Mouse (Mus musculus) ZHBTc4 (cell line): ENCODE results near the gene 1110059E24Rik.
"Not testable (repeated sequence)": the region's sequence is repeated elsewhere in the genome, so short reads cannot be mapped to it uniquely, and the experiment has no call there.

ENCODE experiments used
- DNase-seq: peaks from one replicate; pipeline ENCODE4 v3.0.0-alpha.2; 2011; ENCODE audit warnings: low read depth, low spot score

The 1110059E24Rik gene

GRCm38 (mm10) chr19:21652285-21653171, at the start of gene 1110059E24Rik:
1110059E24Rik (minus strand) TSS chr19:21652976.
- DNase-seq, result peak; percentile 99

GRCm38 (mm10) chr19:21680986-21681385, 28.2 kb upstream of the 1110059E24Rik start:
- DNase-seq, result peak; percentile 81

DNA sequence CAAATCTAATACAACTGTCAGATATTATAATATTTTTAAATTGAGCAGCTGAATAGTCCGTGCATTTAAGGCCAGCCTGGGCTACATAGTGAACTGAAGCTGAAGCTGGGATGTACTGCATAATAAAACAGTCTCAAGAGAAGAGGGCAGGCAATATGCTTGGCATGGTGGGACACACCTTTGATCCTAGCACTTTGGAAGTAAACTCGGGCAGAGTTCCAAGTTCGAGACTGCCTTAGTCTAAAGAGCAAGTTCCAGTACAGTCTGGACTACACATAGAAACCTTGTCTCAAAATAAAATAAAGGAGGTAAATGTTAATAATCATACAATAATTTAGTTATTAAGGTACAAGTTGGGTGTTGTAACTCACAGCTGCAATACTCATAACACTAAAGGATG, 27.3 kb upstream of the 1110059E24Rik start:
- DNase-seq, result no peak

DNA sequence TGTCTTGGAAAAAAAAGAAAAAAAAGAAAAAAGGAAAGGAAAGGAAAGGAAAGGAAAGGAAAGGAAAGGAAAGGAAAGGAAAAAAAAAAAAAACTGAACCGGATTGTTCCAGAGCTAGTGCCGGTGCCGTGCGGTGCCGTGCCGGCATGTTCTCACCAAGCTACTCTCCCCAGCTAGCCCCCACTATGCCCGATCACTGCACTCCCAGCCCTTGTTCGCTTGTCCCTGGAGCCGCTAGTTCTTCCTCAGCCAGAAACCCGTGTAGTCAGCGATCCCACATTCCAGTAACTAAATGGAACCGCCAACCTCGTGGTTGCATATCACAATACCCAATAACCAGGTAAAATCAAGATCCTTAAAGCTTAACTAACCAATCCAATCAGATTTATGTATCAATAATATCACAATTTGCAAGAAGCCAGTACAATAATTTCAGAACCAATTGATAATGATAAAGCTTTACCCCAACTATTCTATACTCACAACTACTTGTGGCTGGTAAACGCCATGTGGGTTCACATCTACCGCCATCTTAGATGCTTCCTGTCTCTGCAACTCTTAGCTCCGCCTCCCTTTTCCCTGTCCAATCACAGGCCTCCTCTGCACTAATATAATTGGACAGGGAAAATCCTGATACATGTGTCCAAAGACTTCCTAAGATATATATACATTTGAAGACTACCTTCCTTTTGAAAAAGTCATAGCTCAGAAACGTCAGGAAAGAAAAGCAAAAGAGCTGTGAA, 21.7 kb upstream of the 1110059E24Rik start:
- DNase-seq, result peak; percentile 79

- DNase-seq, result no peak
Measured at GRCm38 (mm10) chr19:21669650-21670049, 16.9 kb upstream of the 1110059E24Rik start.

GRCm38 (mm10) chr19:21663756-21664456, 11.1 kb upstream of the 1110059E24Rik start:
- no peak for DNase-seq

GRCm38 (mm10) chr19:21660734-21661133, 8.0 kb upstream of the 1110059E24Rik start:
- DNase-seq, result no peak

- DNase-seq, result no peak
Measured at GRCm38 (mm10) chr19:21654788-21655187, 2.0 kb upstream of the 1110059E24Rik start.

- DNase-seq, result peak; percentile 57
Measured at GRCm38 (mm10) chr19:21653172-21653981, 601 bp upstream of the 1110059E24Rik start, which contains the start of gene Abhd17b. Abhd17b (plus strand) TSS chr19:21653185.

- no peak for DNase-seq
Measured at GRCm38 (mm10) chr19:21651664-21652063, 1.1 kb downstream of the 1110059E24Rik start.

- no peak for DNase-seq
Measured at GRCm38 (mm10) chr19:21646142-21646541, 6.6 kb downstream of the 1110059E24Rik start.

DNA sequence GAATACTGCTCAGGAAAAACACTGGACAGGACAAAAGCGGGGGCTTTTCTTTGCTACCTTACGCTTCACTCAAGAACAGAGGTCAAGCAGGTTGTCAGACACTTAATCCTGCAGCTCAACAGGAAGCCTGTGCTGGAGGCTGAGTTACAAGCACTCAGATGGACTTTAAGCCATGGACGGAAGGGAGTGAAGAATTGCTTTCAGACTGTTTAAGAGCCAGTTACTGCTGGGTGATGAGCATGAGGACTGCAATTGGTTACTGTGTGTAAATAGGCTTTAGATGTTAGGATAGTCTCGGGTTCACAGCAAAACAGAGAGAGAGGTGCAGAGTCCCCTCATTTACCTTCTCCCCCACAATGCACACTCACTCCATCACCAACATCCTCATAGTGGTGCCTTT, 7.5 kb downstream of the 1110059E24Rik start:
- DNase-seq, result no peak

GRCm38 (mm10) chr19:21643935-21644334, 8.8 kb downstream of the 1110059E24Rik start:
- DNase-seq, result no peak

GRCm38 (mm10) chr19:21637672-21638071, 15.1 kb downstream of the 1110059E24Rik start:
- no peak for DNase-seq

DNA sequence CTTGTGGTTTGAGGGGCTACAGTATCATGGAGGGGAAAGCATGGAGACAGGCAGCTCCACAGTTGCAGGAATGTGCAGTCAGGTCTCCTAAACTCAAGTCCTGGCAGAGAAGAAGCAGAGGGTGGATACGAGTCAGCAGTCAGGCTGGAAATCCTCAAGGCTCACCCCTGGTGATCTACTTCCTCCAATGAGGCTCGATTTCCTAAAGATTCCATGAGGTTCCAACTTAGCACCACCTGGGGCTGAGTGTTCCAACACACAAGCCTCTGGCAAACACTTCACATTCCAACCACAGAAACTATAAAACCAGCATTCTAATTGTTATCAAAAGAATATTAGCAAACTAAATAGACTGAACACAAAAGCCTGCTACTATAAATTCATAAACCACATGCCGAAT, 15.9 kb downstream of the 1110059E24Rik start:
- peak; percentile 25 for DNase-seq

- no peak for DNase-seq
Measured at GRCm38 (mm10) chr19:21635406-21635805, 17.4 kb downstream of the 1110059E24Rik start.

DNA sequence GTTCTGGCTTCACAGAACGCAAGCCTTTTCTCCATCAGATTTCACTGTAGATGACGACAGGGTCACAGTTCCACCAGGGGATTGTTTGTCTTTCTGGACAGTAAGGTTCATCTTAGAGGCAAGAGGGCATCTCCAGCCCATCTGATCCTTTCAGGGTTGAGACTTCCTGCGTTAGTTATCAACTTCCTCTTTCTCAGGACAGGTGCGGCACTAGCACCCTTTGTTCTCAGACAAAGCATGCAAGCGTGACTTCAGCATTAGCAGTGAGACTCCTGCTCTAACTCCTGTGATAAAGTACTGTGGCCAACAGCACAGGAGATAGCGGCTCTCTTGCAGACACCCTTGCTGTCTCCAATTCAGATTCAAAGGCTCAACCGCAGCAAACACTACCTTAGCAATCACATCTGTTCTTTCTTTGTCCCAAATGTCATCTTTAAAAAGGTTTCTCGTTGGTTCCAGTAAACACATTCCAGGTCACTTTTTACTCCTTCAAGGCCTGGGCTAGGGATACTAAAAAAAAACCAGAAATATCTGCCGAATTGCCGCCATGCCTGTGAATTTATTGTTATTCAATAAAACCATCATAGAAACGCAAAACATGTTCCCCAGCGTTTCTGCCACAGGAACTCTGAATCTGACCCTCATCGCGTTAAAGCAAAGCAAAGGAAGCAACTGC, 22.0 kb downstream of the 1110059E24Rik start:
- peak; percentile 65 for DNase-seq

DNA sequence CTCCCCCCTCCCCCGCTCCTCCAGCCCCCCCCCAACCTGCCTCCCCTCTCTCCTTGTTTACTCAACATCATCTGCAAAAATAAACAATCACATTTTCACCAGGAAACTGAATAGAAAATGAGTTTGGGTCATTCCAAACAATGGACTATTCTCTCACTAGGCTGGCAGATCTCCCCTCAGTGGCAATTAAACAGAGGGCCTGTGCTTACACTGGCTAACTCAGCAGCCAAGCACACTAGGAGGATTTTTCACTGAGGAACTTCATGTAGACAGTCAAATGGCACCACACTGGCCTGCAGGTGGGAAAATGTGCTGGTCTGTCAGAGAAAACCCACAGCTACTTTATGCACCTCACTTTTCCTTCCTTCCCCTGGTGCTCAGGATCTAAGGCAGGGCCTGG, 23.3 kb downstream of the 1110059E24Rik start:
- DNase-seq, result no peak

GRCm38 (mm10) chr19:21629030-21629429, 23.7 kb downstream of the 1110059E24Rik start:
- no peak for DNase-seq

GRCm38 (mm10) chr19:21628440-21628839, 24.3 kb downstream of the 1110059E24Rik start:
- DNase-seq, result not testable (repeated sequence)
